Mouse (Mus musculus): ENCODE data around the gene Ptprg. TPM values are rescaled to one million over a fixed set of nuclear protein-coding genes. Genes with fewer than 3 reads are reported as not detected.

The Ptprg gene
- polyA plus RNA-seq, 1 experiment: 73.9 TPM

- TF ChIP-seq POLR2A (IDR thresholded peaks at IDR 0.05; ENCODE audit: low read depth, low read length): no peak
- TF ChIP-seq CTCF (IDR thresholded peaks at IDR 0.05; ENCODE audit: borderline replicate concordance, insufficient read depth, low read length): no peak
- Histone ChIP-seq H3K4me1 (ENCODE audit: control insufficient read depth, insufficient read depth, low read length) (no peaks in the 10 kb centered on the region), H3K4me3 (ENCODE audit: insufficient read depth, low read length) (no peak overlapping the region), H3K27ac (ENCODE audit: insufficient read depth, low read length) (no peak overlapping the region)
Measured at GRCm38 (mm10) chr14:12114016-12114415, 560.7 kb downstream of the Ptprg start.

DNA sequence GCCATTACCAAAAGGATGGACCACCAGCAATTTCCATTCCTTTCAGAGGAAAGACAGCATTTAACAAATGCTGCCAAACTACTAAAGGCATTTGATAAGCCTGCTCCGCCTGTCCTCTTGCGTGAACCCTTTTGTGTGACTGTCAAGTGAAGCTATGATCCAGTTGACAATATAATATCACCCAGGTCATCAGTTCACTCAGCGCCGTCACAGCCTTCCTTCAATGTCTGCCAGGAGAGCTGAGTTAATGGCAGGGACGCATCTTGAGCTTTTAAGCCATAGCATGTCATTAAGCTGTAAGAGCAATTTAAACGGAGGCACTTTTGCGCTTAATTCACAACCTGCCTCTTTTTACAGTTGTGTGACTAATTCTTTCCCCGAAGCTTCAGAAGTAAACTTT, 565.9 kb downstream of the Ptprg start:
- TF ChIP-seq POLR2A (IDR thresholded peaks at IDR 0.05; ENCODE audit: low read depth, low read length) (no peak), CTCF (IDR thresholded peaks at IDR 0.05; ENCODE audit: borderline replicate concordance, insufficient read depth, low read length) (no peak)
- Histone ChIP-seq H3K27ac (ENCODE audit: insufficient read depth, low read length) (no peak overlapping the region), H3K4me1 (ENCODE audit: control insufficient read depth, insufficient read depth, low read length) (no peaks in the 10 kb centered on the region), H3K4me3 (ENCODE audit: insufficient read depth, low read length) (no peak overlapping the region)

DNA sequence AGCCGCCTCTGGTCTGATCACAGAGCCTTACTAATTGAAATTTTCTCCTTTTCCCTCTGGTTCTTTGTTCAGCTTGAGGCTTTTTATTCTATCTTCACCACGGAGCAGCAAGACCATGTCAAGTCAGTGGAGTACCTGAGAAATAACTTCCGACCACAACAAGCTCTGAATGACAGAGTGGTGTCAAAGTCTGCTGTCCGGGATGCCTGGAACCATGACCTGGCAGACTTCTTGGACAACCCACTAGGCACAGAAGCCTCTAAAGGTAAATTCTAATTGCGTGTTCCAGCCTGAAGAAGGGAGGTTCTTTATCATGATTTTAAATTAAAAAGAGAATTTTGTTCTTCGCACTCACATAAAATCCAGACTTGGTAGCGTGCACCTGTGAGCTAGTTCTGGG, 568.6 kb downstream of the Ptprg start:
- no peak overlapping the region for H3K27ac ChIP-seq (ENCODE audit: insufficient read depth, low read length)
- H3K4me1 ChIP-seq (ENCODE audit: control insufficient read depth, insufficient read depth, low read length): no peaks in the 10 kb centered on the region; the same call in 1 of the 2 replicates
- no peak for TF ChIP-seq POLR2A (IDR thresholded peaks at IDR 0.05; ENCODE audit: low read depth, low read length)
- TF ChIP-seq CTCF (IDR thresholded peaks at IDR 0.05; ENCODE audit: borderline replicate concordance, insufficient read depth, low read length): no peak
- H3K4me3 ChIP-seq (ENCODE audit: insufficient read depth, low read length): no peak overlapping the region

- H3K4me3 ChIP-seq (ENCODE audit: insufficient read depth, low read length): no peak overlapping the region
- H3K27ac ChIP-seq (ENCODE audit: insufficient read depth, low read length): no peak overlapping the region
- no peaks in the 10 kb centered on the region; the same call in 1 of the 2 replicates for H3K4me1 ChIP-seq (ENCODE audit: control insufficient read depth, insufficient read depth, low read length)
- TF ChIP-seq CTCF (IDR thresholded peaks at IDR 0.05; ENCODE audit: borderline replicate concordance, insufficient read depth, low read length) (no peak), POLR2A (IDR thresholded peaks at IDR 0.05; ENCODE audit: low read depth, low read length) (no peak)
Measured at GRCm38 (mm10) chr14:12124682-12125081, 571.4 kb downstream of the Ptprg start.

- Histone ChIP-seq H3K4me1 (ENCODE audit: control insufficient read depth, insufficient read depth, low read length) (no peaks in the 10 kb centered on the region; the same call in 1 of the 2 replicates), H3K27ac (ENCODE audit: insufficient read depth, low read length) (no peak overlapping the region), H3K4me3 (ENCODE audit: insufficient read depth, low read length) (no peak overlapping the region)
- TF ChIP-seq POLR2A (IDR thresholded peaks at IDR 0.05; ENCODE audit: low read depth, low read length) (no peak), CTCF (IDR thresholded peaks at IDR 0.05; ENCODE audit: borderline replicate concordance, insufficient read depth, low read length) (no peak)
Measured at GRCm38 (mm10) chr14:12127951-12128350, 574.6 kb downstream of the Ptprg start.

- Histone ChIP-seq H3K4me1 (ENCODE audit: control insufficient read depth, insufficient read depth, low read length) (no peaks in the 10 kb centered on the region), H3K4me3 (ENCODE audit: insufficient read depth, low read length) (no peak overlapping the region), H3K27ac (ENCODE audit: insufficient read depth, low read length) (no peak overlapping the region)
- no peak for TF ChIP-seq POLR2A (IDR thresholded peaks at IDR 0.05; ENCODE audit: low read depth, low read length)
- TF ChIP-seq CTCF (IDR thresholded peaks at IDR 0.05; ENCODE audit: borderline replicate concordance, insufficient read depth, low read length): no peak
Measured at GRCm38 (mm10) chr14:12132046-12132615, 578.8 kb downstream of the Ptprg start.

GRCm38 (mm10) chr14:12133163-12133562, 579.8 kb downstream of the Ptprg start:
- no peak overlapping the region for H3K27ac ChIP-seq (ENCODE audit: insufficient read depth, low read length)
- no peak overlapping the region for H3K4me3 ChIP-seq (ENCODE audit: insufficient read depth, low read length)
- no peaks in the 10 kb centered on the region for H3K4me1 ChIP-seq (ENCODE audit: control insufficient read depth, insufficient read depth, low read length)
- TF ChIP-seq CTCF (IDR thresholded peaks at IDR 0.05; ENCODE audit: borderline replicate concordance, insufficient read depth, low read length): no peak

GRCm38 (mm10) chr14:12134504-12134903, 581.2 kb downstream of the Ptprg start:
- TF ChIP-seq POLR2A (IDR thresholded peaks at IDR 0.05; ENCODE audit: low read depth, low read length) (no peak), CTCF (IDR thresholded peaks at IDR 0.05; ENCODE audit: borderline replicate concordance, insufficient read depth, low read length) (no peak)
- Histone ChIP-seq H3K27ac (ENCODE audit: insufficient read depth, low read length) (no peak overlapping the region), H3K4me1 (ENCODE audit: control insufficient read depth, insufficient read depth, low read length) (peaks cover 2% of the 10 kb centered on the region; the same call in 1 of the 2 replicates), H3K4me3 (ENCODE audit: insufficient read depth, low read length) (no peak overlapping the region)

DNA sequence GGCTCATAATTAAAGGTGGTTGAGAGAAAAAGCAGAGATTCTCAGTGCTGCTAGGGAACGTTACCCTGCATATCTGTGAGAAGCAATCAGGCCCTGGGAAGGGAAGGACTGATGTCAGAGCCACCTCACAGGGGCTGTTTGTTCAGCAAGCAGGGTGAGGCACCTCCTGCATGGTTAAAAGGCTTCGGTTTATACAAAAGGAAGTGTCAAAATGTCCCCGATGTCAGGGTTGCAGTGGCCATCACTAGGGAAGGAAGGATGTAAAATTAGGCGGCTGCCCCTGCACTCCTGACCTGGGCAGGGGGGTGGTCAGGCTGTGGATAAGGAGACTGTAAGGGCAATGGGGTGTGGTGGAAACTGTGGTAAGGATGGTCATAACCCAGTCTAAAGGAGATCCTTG, 583.2 kb downstream of the Ptprg start:
- H3K4me3 ChIP-seq (ENCODE audit: insufficient read depth, low read length): no peak overlapping the region
- peaks cover 2% of the 10 kb centered on the region; the same call in 1 of the 2 replicates for H3K4me1 ChIP-seq (ENCODE audit: control insufficient read depth, insufficient read depth, low read length)
- TF ChIP-seq POLR2A (IDR thresholded peaks at IDR 0.05; ENCODE audit: low read depth, low read length): no peak
- no peak for TF ChIP-seq CTCF (IDR thresholded peaks at IDR 0.05; ENCODE audit: borderline replicate concordance, insufficient read depth, low read length)
- no peak overlapping the region for H3K27ac ChIP-seq (ENCODE audit: insufficient read depth, low read length)

- H3K27ac ChIP-seq (ENCODE audit: insufficient read depth, low read length): no peak overlapping the region
Measured at GRCm38 (mm10) chr14:12139643-12140481, 586.5 kb downstream of the Ptprg start.

More at GRCm38 (mm10) chr14:12139643-12140481, 586.5 kb downstream of the Ptprg start:
- TF ChIP-seq CTCF (IDR thresholded peaks at IDR 0.05; ENCODE audit: borderline replicate concordance, insufficient read depth, low read length) (no peak), POLR2A (IDR thresholded peaks at IDR 0.05; ENCODE audit: low read depth, low read length) (no peak)
- Histone ChIP-seq H3K4me3 (ENCODE audit: insufficient read depth, low read length) (no peak overlapping the region), H3K4me1 (ENCODE audit: control insufficient read depth, insufficient read depth, low read length) (peaks cover 2% of the 10 kb centered on the region; the same call in 1 of the 2 replicates)

Data from embryonic fibroblast, embryonic 13.5 days (primary cell).